Mouse (Mus musculus): Measurements from ENCODE around the gene Alk. TPM values are rescaled to one million over a fixed set of nuclear protein-coding genes. Genes with fewer than 3 reads are reported as not detected.

Alk gene
- polyA plus RNA-seq, 1 experiment from 2014 or later: 0.05 TPM

- 56% methylated on average over 5 of the region's 5 CpGs for WGBS
- Histone ChIP-seq H3K27ac (ENCODE audit: low read length) (no peak overlapping the region), H3K4me2 (ENCODE audit: low read depth, low read length) (no peak overlapping the region), H3K4me3 (ENCODE audit: low read length) (no peak overlapping the region), H3K4me1 (ENCODE audit: control insufficient read depth, insufficient read depth, low read length) (no peaks in the 10 kb centered on the region), H3K9ac (ENCODE audit: low read length) (no peak overlapping the region), H3K9me3 (replicated peaks; ENCODE audit: control insufficient read depth, low read length) (no peaks in the 10 kb centered on the region), H3K27me3 (ENCODE audit: control insufficient read depth, insufficient read depth, low read length) (no peaks in the 10 kb centered on the region), H3K36me3 (ENCODE audit: control insufficient read depth, insufficient read depth) (no peaks in the 10 kb centered on the region)
- no peak for ATAC-seq (replicated peaks; ENCODE audit: extremely low read depth, insufficient read depth, low FRiP score)
These were observed 126.5 kb downstream of the Alk start for GRCm38 (mm10) chr17:72477889-72478405.

- Histone ChIP-seq H3K27ac (ENCODE audit: low read length) (no peak overlapping the region), H3K9me3 (replicated peaks; ENCODE audit: control insufficient read depth, low read length) (no peaks in the 10 kb centered on the region), H3K9ac (ENCODE audit: low read length) (no peak overlapping the region), H3K36me3 (ENCODE audit: control insufficient read depth, insufficient read depth) (no peaks in the 10 kb centered on the region), H3K27me3 (ENCODE audit: control insufficient read depth, insufficient read depth, low read length) (no peaks in the 10 kb centered on the region), H3K4me1 (ENCODE audit: control insufficient read depth, insufficient read depth, low read length) (no peaks in the 10 kb centered on the region), H3K4me2 (ENCODE audit: low read depth, low read length) (no peak overlapping the region), H3K4me3 (ENCODE audit: low read length) (no peak overlapping the region)
- no peak for ATAC-seq (replicated peaks; ENCODE audit: extremely low read depth, insufficient read depth, low FRiP score)
- WGBS: 44% methylated on average over 4 of the region's 4 CpGs
These were observed 127.5 kb downstream of the Alk start for GRCm38 (mm10) chr17:72476956-72477355.

GRCm38 (mm10) chr17:72474166-72474565, 130.3 kb downstream of the Alk start:
- no peak overlapping the region for H3K4me2 ChIP-seq (ENCODE audit: low read depth, low read length)
- ATAC-seq (replicated peaks; ENCODE audit: extremely low read depth, insufficient read depth, low FRiP score): no peak
- no peaks in the 10 kb centered on the region for H3K4me1 ChIP-seq (ENCODE audit: control insufficient read depth, insufficient read depth, low read length)
- no peak overlapping the region for H3K4me3 ChIP-seq (ENCODE audit: low read length)
- WGBS: 77% methylated on average over 5 of the region's 5 CpGs
- H3K27me3 ChIP-seq (ENCODE audit: control insufficient read depth, insufficient read depth, low read length): no peaks in the 10 kb centered on the region
- H3K27ac ChIP-seq (ENCODE audit: low read length): no peak overlapping the region
- H3K9ac ChIP-seq (ENCODE audit: low read length): no peak overlapping the region
- H3K9me3 ChIP-seq (replicated peaks; ENCODE audit: control insufficient read depth, low read length): no peaks in the 10 kb centered on the region
- no peaks in the 10 kb centered on the region for H3K36me3 ChIP-seq (ENCODE audit: control insufficient read depth, insufficient read depth)

GRCm38 (mm10) chr17:72448477-72448876, 155.9 kb downstream of the Alk start:
- H3K27ac ChIP-seq (ENCODE audit: low read length): no peak overlapping the region
- no peak overlapping the region for H3K4me3 ChIP-seq (ENCODE audit: low read length)
- WGBS: 50% methylated on average over 4 of the region's 4 CpGs

GRCm38 (mm10) chr17:72445204-72446177, 158.9 kb downstream of the Alk start:
- H3K9ac ChIP-seq (ENCODE audit: low read length): no peak overlapping the region
- H3K27ac ChIP-seq (ENCODE audit: low read length): no peak overlapping the region
- H3K4me3 ChIP-seq (ENCODE audit: low read length): no peak overlapping the region
- 73% methylated on average over 3 of the region's 3 CpGs for WGBS
- no peaks in the 10 kb centered on the region; the same call in 1 of the 2 replicates for H3K4me1 ChIP-seq (ENCODE audit: control insufficient read depth, insufficient read depth, low read length)
- no peaks in the 10 kb centered on the region for H3K36me3 ChIP-seq (ENCODE audit: control insufficient read depth, insufficient read depth)
- ATAC-seq (replicated peaks; ENCODE audit: extremely low read depth, insufficient read depth, low FRiP score): no peak
- no peaks in the 10 kb centered on the region for H3K9me3 ChIP-seq (replicated peaks; ENCODE audit: control insufficient read depth, low read length)
- no peak overlapping the region for H3K4me2 ChIP-seq (ENCODE audit: low read depth, low read length)
- no peaks in the 10 kb centered on the region for H3K27me3 ChIP-seq (ENCODE audit: control insufficient read depth, insufficient read depth, low read length)

More at GRCm38 (mm10) chr17:72448477-72448876, 155.9 kb downstream of the Alk start:
- Histone ChIP-seq H3K9me3 (replicated peaks; ENCODE audit: control insufficient read depth, low read length) (no peaks in the 10 kb centered on the region), H3K4me1 (ENCODE audit: control insufficient read depth, insufficient read depth, low read length) (no peaks in the 10 kb centered on the region; the same call in 1 of the 2 replicates), H3K9ac (ENCODE audit: low read length) (no peak overlapping the region), H3K36me3 (ENCODE audit: control insufficient read depth, insufficient read depth) (no peaks in the 10 kb centered on the region), H3K4me2 (ENCODE audit: low read depth, low read length) (no peak overlapping the region), H3K27me3 (ENCODE audit: control insufficient read depth, insufficient read depth, low read length) (no peaks in the 10 kb centered on the region)
- peak; percentile 55 for ATAC-seq (replicated peaks; ENCODE audit: extremely low read depth, insufficient read depth, low FRiP score)

- H3K36me3 ChIP-seq (ENCODE audit: control insufficient read depth, insufficient read depth): no peaks in the 10 kb centered on the region
- H3K27me3 ChIP-seq (ENCODE audit: control insufficient read depth, insufficient read depth, low read length): no peaks in the 10 kb centered on the region
- no peaks in the 10 kb centered on the region for H3K4me1 ChIP-seq (ENCODE audit: control insufficient read depth, insufficient read depth, low read length)
- no peak overlapping the region for H3K9ac ChIP-seq (ENCODE audit: low read length)
- no peak for ATAC-seq (replicated peaks; ENCODE audit: extremely low read depth, insufficient read depth, low FRiP score)
- no peak overlapping the region for H3K27ac ChIP-seq (ENCODE audit: low read length)
- no peak overlapping the region for H3K4me2 ChIP-seq (ENCODE audit: low read depth, low read length)
- no peak overlapping the region for H3K4me3 ChIP-seq (ENCODE audit: low read length)
- no peaks in the 10 kb centered on the region for H3K9me3 ChIP-seq (replicated peaks; ENCODE audit: control insufficient read depth, low read length)
- WGBS: 62% methylated on average over 4 of the region's 4 CpGs
These were observed 187.0 kb downstream of the Alk start for GRCm38 (mm10) chr17:72417451-72417850.

GRCm38 (mm10) chr17:72414676-72415075, 189.8 kb downstream of the Alk start:
- ATAC-seq (replicated peaks; ENCODE audit: extremely low read depth, insufficient read depth, low FRiP score): no peak

GRCm38 (mm10) chr17:72404813-72405212, 199.6 kb downstream of the Alk start:
- WGBS: 59% methylated on average over 2 of the region's 2 CpGs
- H3K36me3 ChIP-seq (ENCODE audit: control insufficient read depth, insufficient read depth): no peaks in the 10 kb centered on the region
- H3K9me3 ChIP-seq (replicated peaks; ENCODE audit: control insufficient read depth, low read length): no peaks in the 10 kb centered on the region
- no peak overlapping the region for H3K27ac ChIP-seq (ENCODE audit: low read length)
- no peak for ATAC-seq (replicated peaks; ENCODE audit: extremely low read depth, insufficient read depth, low FRiP score)
- H3K4me3 ChIP-seq (ENCODE audit: low read length): no peak overlapping the region
- H3K4me1 ChIP-seq (ENCODE audit: control insufficient read depth, insufficient read depth, low read length): no peaks in the 10 kb centered on the region
- no peak overlapping the region for H3K4me2 ChIP-seq (ENCODE audit: low read depth, low read length)
- no peak overlapping the region for H3K9ac ChIP-seq (ENCODE audit: low read length)
- H3K27me3 ChIP-seq (ENCODE audit: control insufficient read depth, insufficient read depth, low read length): no peaks in the 10 kb centered on the region

More at GRCm38 (mm10) chr17:72414676-72415075, 189.8 kb downstream of the Alk start:
- no peak overlapping the region for H3K27ac ChIP-seq (ENCODE audit: low read length)
- H3K4me3 ChIP-seq (ENCODE audit: low read length): no peak overlapping the region
- H3K9me3 ChIP-seq (replicated peaks; ENCODE audit: control insufficient read depth, low read length): no peaks in the 10 kb centered on the region
- no peak overlapping the region for H3K9ac ChIP-seq (ENCODE audit: low read length)
- no peaks in the 10 kb centered on the region for H3K27me3 ChIP-seq (ENCODE audit: control insufficient read depth, insufficient read depth, low read length)
- H3K4me1 ChIP-seq (ENCODE audit: control insufficient read depth, insufficient read depth, low read length): no peaks in the 10 kb centered on the region
- no peak overlapping the region for H3K4me2 ChIP-seq (ENCODE audit: low read depth, low read length)
- H3K36me3 ChIP-seq (ENCODE audit: control insufficient read depth, insufficient read depth): no peaks in the 10 kb centered on the region

GRCm38 (mm10) chr17:72401861-72402260, 202.6 kb downstream of the Alk start:
- 69% methylated on average over 3 of the region's 3 CpGs for whole genome bisulfite sequencing
- no peak for ATAC-seq (replicated peaks; ENCODE audit: extremely low read depth, insufficient read depth, low FRiP score)
- H3K4me2 ChIP-seq (ENCODE audit: low read depth, low read length): no peak overlapping the region

More at GRCm38 (mm10) chr17:72401861-72402260, 202.6 kb downstream of the Alk start:
- H3K4me3 ChIP-seq (ENCODE audit: low read length): no peak overlapping the region
- no peaks in the 10 kb centered on the region for H3K36me3 ChIP-seq (ENCODE audit: control insufficient read depth, insufficient read depth)
- H3K27ac ChIP-seq (ENCODE audit: low read length): no peak overlapping the region
- H3K9me3 ChIP-seq (replicated peaks; ENCODE audit: control insufficient read depth, low read length): no peaks in the 10 kb centered on the region
- no peak overlapping the region for H3K9ac ChIP-seq (ENCODE audit: low read length)
- H3K4me1 ChIP-seq (ENCODE audit: control insufficient read depth, insufficient read depth, low read length): no peaks in the 10 kb centered on the region
- H3K27me3 ChIP-seq (ENCODE audit: control insufficient read depth, insufficient read depth, low read length): no peaks in the 10 kb centered on the region

Data from heart, embryonic 16.5 days (tissue).